Mouse (Mus musculus) brain, embryonic 14.5 days (tissue): ENCODE results near the gene Tmem259. TPM values are rescaled to one million over a fixed set of nuclear protein-coding genes. Genes with fewer than 3 reads are reported as not detected.

ENCODE experiments used
- DNase-seq: peaks from one replicate; pipeline ENCODE4 v3.0.0-alpha.2; 2011; ENCODE audit warnings: low read depth
- CTCF ChIP-seq: fragments of 200-500 bp; IDR thresholded peaks from 2 replicates; pipeline ENCODE4 v1.5.1; 2012; ENCODE audit warnings: inconsistent platforms, mild to moderate bottlenecking, moderate library complexity, borderline replicate concordance; ENCODE audit not compliant: insufficient read depth, insufficient read length; ENCODE audit errors: extremely low read depth
- POLR2A ChIP-seq: fragments of 200-500 bp; IDR thresholded peaks from 2 replicates; pipeline ENCODE4 v1.6.1; 2012; ENCODE audit warnings: mild to moderate bottlenecking, inconsistent platforms, borderline replicate concordance; ENCODE audit not compliant: poor library complexity, insufficient read depth, insufficient read length, severe bottlenecking; ENCODE audit errors: extremely low read depth
- polyA plus RNA-seq: library from polyadenylated mRNA; depleted of rRNA; stranded (reverse); fragments of >200 nt; gene quantifications from 2 replicates; pipeline ENCODE4 v1.2.3, GENCODE M21; 2012

Gene Tmem259
- polyA plus RNA-seq, 1 experiment, result 221 TPM

- TF ChIP-seq POLR2A (no peak), CTCF (no peak)
- DNase-seq, result no peak
Observed at GRCm38 (mm10) chr10:79942988-79943387, 41.1 kb downstream of the Tmem259 start.

DNA sequence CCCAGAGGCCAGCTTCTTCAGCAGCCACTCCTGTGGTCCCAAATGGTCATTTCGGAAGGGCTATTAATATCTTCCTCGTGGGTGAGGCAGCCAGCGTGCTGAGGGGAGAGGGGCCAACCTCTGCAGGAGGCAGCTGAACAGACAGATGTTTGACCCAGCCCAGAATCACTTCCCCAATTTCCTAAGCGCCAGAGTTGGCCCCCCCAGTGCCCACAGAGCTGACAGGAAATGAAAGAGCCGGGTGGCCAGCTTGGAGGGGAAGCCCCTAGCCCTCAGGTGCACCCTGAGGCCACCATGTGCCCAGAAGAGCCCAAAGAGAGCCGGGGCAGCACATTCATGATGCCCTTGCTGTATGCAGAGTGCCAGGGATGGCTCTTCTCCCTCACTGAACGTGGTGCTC lies 43.4 kb downstream of the Tmem259 start:
- no peak for DNase-seq
- TF ChIP-seq POLR2A (no peak), CTCF (no peak)

DNA sequence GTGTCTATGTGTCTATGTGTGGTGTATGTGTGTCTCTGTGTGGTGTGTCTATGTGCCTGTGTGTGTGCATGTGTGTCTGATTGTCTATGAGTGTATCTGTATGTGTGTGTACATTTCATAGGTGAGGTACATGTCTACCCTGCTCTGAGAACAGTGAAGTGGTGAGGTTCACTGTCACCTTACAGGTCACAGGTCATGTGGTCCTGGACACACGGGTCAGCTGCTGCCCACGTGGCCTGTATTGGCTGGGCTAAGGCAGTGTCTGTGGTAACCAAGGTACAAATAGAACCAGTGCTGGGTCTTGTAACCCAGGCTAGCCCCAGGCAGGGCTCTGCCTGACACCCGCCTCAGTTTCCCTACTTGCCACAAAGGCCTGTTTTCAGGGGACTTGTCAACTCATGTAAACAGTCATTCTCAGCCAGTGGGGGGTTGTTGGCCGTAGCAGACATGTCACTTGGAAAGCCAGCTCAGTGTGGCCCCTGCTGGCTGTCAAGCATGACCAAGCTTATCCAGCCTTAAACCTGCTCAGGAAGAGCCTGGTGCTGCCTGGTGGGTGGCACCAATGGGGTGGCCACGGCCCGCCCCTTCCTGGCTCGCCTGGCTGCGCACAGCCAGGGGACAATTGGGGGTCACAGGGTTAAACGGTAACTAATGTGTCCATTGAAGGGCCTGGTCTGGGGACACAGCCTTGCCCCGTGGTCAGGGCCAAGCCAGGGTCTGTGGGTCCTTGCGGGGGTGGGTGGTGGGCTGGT lies 46.2 kb downstream of the Tmem259 start:
- no peak for DNase-seq
- TF ChIP-seq CTCF (no peak), POLR2A (no peak)

DNA sequence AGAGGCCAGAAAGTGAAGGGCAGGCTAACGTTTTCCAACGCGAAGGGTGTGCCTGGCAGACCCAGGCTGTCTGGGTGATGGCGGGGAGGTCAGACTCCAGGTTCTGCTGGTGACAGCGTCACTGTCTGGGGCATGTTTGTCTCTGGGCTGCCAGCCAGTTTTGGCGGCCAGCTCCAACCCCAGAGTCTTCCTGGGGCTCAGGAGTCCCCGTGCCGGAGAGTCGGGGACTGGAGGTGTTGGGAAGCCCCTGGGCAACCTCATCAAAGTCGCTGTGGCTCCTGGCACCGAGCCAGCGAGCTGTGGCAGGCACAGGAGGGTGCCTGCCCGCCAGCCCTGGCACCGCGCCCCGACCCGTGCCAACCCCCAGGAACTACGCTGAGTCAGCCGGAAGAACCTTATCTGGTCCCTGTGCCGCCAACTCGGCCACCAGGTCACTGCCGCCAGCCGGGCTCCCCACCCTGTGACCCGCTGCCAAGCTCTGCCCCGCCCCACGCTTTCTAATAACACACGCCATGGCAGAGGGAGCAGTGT lies 47.2 kb downstream of the Tmem259 start:
- peak; percentile 49 for DNase-seq
- TF ChIP-seq CTCF (no peak), POLR2A (no peak)

DNA sequence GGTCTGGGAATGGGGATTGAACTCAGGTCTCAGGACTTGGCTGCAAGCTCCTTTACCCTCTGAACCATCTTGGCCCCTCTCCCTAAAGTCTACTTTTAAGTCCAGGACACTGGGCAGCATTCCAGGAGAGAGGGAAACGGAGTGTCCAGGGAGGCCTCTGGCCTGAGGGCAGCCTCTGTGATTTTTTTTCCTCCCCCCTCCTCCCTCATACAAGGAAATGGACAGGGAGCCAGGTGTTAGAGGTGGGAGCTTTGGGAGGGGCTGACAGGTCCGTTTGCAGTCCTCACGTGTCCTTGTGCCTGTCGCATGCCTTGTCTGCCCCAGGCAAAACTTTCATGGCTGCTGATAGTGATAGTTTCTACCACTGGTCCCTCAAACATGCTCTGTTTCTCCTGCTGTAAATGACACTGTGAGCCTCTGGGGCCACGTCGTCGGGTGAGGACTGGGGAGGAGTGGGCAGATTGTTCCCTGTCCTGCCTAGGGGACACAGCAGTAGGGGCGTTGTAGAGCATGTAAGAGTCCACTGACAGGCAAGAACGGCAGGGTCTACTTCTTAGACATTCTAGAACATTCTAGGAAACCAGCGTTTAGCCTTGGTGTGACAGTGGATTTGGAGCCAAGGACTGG lies 47.7 kb downstream of the Tmem259 start:
- no peak for DNase-seq
- TF ChIP-seq CTCF (no peak), POLR2A (no peak)

- no peak for DNase-seq
- no peak for TF ChIP-seq CTCF
- TF ChIP-seq POLR2A, result no peak
Observed at GRCm38 (mm10) chr10:79934794-79935569, 49.1 kb downstream of the Tmem259 start.

- DNase-seq, result peak; percentile 62
- TF ChIP-seq POLR2A (no peak), CTCF (no peak)
Observed at GRCm38 (mm10) chr10:79934272-79934721, 49.8 kb downstream of the Tmem259 start.

DNA sequence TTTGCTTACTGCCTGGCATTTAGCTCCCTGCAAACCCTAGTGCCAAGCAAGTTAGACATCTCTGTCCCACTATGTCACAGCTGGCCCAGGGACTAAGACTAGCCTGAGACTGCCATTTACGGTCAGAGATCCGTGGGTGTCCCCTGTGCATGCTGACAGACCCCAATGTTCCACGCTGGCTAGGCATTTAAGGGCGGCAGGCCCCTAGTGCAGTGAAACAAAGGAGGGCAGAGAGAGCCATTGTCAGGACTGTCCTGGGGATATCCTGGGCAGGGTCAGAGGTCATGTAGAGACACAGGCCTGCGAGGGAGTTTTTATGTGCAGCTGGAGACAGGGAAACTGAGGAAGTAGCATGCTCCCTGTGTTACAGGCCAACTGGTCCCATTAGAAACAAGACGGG lies 50.3 kb downstream of the Tmem259 start:
- no peak for DNase-seq
- TF ChIP-seq CTCF (no peak), POLR2A (no peak)

DNA sequence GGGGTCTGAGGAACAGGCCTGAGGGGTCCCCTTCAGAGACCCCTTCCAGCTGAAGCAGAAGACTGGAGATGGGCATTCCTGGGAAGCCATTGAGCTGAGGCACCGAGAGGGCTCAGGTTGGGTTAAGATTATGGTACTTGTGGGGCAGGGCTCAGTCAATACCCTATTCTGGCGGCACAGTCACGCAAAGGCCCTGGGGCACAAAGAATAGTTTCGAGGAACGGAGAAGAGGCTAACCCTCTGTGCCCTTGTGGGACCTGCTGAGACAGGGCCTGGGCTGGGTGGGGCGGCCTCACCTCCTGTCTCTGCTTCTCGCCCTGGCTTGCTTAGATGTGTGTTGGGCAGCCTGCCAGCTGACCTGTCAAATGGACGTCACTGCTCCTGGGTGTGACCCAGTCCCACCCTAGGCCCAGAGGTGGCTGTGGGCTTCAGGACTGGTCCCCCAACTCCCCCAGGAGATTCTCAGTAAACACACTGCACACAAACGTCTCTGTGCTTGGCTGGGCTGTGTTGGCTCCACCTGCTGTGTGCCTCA lies 50.9 kb downstream of the Tmem259 start:
- no peak for DNase-seq
- TF ChIP-seq POLR2A (no peak), CTCF (no peak)

- TF ChIP-seq POLR2A (no peak), CTCF (no peak)
- peak; percentile 37 for DNase-seq
Observed at GRCm38 (mm10) chr10:79932736-79933135, 51.4 kb downstream of the Tmem259 start.

GRCm38 (mm10) chr10:79931797-79932196 lies 52.3 kb downstream of the Tmem259 start:
- TF ChIP-seq CTCF (no peak), POLR2A (no peak)
- DNase-seq, result no peak
